Mouse (Mus musculus): ENCODE results near the gene Wt1. TPM values are rescaled to one million over a fixed set of nuclear protein-coding genes. Genes with fewer than 3 reads are reported as not detected.

Wt1 gene
- polyA plus RNA-seq, 1 experiment from 2014 or later, result not detected

DNA sequence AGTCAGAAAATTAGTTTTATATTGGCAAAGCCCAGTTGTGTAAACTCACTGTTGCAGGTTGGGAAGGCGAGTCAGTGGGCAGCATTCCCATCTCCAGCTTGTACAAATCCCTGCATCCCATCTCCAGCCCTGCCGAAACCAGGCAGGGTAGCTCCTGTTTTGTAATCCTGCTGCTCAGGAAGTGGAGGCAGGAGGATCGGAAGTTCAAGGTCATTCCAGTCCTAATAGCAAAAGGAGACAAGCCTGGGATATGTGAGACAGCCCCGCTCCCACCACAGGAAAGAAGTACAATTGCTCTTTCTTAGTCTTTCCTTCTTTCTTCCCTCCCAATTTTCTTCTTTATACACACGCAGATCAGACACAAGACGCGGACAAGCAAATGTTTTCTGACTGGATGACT is 25.8 kb upstream of the Wt1 start:
- peaks cover 6% of the 10 kb centered on the region for H3K4me1 ChIP-seq
- no peaks in the 10 kb centered on the region for H3K9me3 ChIP-seq (replicated peaks)
- no peak overlapping the region for H3K27ac ChIP-seq
- H3K9ac ChIP-seq, result no peak overlapping the region
- H3K4me2 ChIP-seq, result no peak overlapping the region
- no peak overlapping the region for H3K4me3 ChIP-seq
- no peaks in the 10 kb centered on the region for H3K36me3 ChIP-seq (ENCODE audit: poor library complexity, severe bottlenecking)
- ATAC-seq, result no peak
- 54% methylated on average over 7 of the region's 7 CpGs for WGBS
- no peaks in the 10 kb centered on the region for H3K27me3 ChIP-seq

DNA sequence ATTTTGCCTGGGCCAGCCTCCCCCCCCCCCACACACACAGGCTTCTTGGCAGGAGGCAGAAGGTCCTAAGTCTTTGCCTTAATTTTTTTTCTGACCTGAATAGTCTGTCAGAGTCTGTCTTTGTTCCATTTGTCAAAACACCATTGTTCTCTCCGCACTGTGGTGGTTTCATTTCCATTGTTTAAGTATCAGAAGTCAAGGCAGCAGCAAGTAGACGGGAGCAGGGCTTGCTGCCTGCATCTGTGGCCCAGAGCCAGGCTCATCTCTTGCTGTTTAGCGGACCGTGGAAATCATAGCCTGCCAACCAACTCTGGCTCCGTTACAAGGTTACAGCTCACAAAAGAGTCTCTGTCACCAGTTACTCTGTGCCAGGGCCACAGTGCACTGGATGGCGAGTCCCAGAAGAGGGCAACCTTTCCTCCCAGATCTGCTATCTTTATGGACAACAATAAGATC is 17.6 kb upstream of the Wt1 start:
- no peak overlapping the region for H3K9ac ChIP-seq

DNA sequence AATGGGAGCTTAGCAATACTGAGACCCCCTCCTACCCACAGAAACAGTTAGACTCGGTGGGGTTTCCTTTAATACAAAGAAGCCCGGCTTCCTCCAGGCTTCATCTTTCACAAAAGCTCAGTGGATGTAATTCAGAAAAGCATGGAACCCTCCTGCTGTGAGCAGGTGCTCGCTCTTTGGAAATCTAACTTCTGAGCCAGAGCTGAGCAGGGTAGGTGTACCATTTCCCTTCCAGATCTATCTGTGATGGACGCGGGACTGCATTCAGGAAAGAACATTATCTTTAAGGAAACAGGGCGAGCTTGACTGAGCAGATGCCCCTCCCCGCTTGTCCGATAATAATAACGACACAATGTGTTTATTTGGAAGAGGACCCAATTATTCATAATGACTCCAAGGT is 12.3 kb upstream of the Wt1 start:
- Histone ChIP-seq H3K9ac (no peak overlapping the region), H3K27ac (no peak overlapping the region), H3K27me3 (peaks cover 73% of the 10 kb centered on the region), H3K4me1 (no peaks in the 10 kb centered on the region), H3K4me3 (no peak overlapping the region), H3K36me3 (ENCODE audit: poor library complexity, severe bottlenecking) (no peaks in the 10 kb centered on the region), H3K9me3 (replicated peaks) (no peaks in the 10 kb centered on the region), H3K4me2 (no peak overlapping the region)
- no peak for ATAC-seq
- WGBS, result 5% methylated on average over 9 of the region's 9 CpGs

More for the DNA sequence above, 17.6 kb upstream of the Wt1 start:
- Histone ChIP-seq H3K27me3 (peaks cover 32% of the 10 kb centered on the region), H3K27ac (no peak overlapping the region), H3K4me3 (no peak overlapping the region), H3K36me3 (ENCODE audit: poor library complexity, severe bottlenecking) (no peaks in the 10 kb centered on the region), H3K9me3 (replicated peaks) (no peaks in the 10 kb centered on the region), H3K4me1 (peaks cover 6% of the 10 kb centered on the region; the same call in 1 of the 2 replicates), H3K4me2 (peak overlapping the region; percentile 7; the same call in 1 of the 2 replicates)
- WGBS, result 3% methylated on average over 6 of the region's 6 CpGs
- ATAC-seq, result peak; percentile 91

DNA sequence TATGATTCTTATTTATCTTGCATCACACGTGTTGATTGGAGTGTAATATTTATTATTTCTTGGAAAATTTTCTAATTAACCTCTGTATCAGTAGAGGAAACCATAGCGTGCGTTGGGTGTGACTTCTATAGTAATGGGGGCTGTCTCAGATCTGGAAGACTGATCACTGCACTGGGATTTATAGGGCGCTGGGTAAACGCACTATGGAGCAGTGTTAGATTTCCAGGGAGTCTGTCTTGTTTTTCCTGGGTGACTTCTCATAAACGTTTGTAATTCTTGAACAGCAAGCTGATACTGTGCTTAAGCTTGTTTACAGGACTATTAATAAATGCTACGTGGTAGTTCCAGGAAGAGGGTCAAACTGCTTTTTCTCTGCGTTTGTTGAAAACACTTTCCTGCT is 8.7 kb upstream of the Wt1 start:
- H3K9me3 ChIP-seq (replicated peaks), result no peaks in the 10 kb centered on the region
- ATAC-seq, result no peak
- peaks cover 86% of the 10 kb centered on the region for H3K27me3 ChIP-seq
- 0 out of 2 replicates have a peak, but pooled peaks cover under 1% of the 10 kb centered on the region for H3K4me1 ChIP-seq
- H3K4me3 ChIP-seq, result no peak overlapping the region
- H3K36me3 ChIP-seq (ENCODE audit: poor library complexity, severe bottlenecking), result no peaks in the 10 kb centered on the region
- H3K9ac ChIP-seq, result no peak overlapping the region
- no peak overlapping the region for H3K27ac ChIP-seq
- no peak overlapping the region for H3K4me2 ChIP-seq
- 72% methylated on average over 8 of the region's 8 CpGs for whole genome bisulfite sequencing

DNA sequence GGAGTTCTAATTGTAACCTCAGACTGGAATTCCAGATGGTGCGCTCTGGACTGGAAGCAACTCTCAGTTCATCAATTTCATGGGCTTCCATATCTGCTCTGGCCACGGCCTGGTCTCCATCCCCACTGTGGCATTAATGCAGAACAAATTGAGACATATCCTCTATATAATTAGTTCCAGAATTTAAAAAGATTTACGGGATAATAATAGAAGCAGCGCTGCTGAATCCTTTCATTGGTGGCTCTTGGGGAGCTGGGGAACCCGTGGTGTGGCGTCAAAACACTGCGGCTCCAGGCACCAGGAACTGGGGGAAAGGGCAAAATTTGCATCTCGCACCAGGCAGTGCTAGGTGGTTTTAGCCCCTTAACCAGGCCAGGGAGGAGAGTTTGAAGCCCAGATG is 4.1 kb upstream of the Wt1 start:
- ATAC-seq, result no peak
- H3K9me3 ChIP-seq (replicated peaks), result no peaks in the 10 kb centered on the region
- H3K27me3 ChIP-seq, result peaks cover 96% of the 10 kb centered on the region
- H3K4me2 ChIP-seq, result no peak overlapping the region
- H3K36me3 ChIP-seq (ENCODE audit: poor library complexity, severe bottlenecking), result no peaks in the 10 kb centered on the region
- H3K4me1 ChIP-seq, result peaks cover 16% of the 10 kb centered on the region
- H3K27ac ChIP-seq, result no peak overlapping the region
- H3K9ac ChIP-seq, result no peak overlapping the region
- no peak overlapping the region for H3K4me3 ChIP-seq
- 2% methylated on average over 8 of the region's 8 CpGs for WGBS

DNA sequence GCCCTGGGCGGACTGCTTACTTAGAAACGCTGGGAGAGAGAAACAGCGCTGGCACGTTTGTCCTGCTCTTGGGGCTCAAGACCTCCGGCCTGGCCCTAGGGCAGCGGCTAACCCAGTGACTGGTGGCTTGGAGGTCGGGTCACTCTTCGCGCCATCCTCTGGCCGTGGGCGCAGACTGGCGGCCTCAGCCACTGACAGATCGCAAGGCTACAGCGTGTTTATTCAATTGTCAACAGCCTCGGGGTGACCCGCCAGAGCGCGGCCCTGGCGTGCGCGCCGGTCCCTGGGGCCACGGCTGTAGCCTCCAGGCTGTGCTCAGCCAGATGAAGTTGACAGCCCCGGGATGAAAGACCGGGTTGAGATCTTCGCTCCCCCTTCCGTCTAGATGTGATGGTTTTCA is 3.4 kb upstream of the Wt1 start:
- Histone ChIP-seq H3K4me3 (no peak overlapping the region), H3K4me1 (peaks cover 19% of the 10 kb centered on the region), H3K9ac (no peak overlapping the region), H3K4me2 (peak overlapping the region; percentile 18; the same call in 1 of the 2 replicates), H3K27me3 (peaks cover 97% of the 10 kb centered on the region), H3K27ac (no peak overlapping the region), H3K36me3 (ENCODE audit: poor library complexity, severe bottlenecking) (no peaks in the 10 kb centered on the region), H3K9me3 (replicated peaks) (no peaks in the 10 kb centered on the region)
- no peak for ATAC-seq
- whole genome bisulfite sequencing, result under 1% methylated on average over 27 of the region's 27 CpGs

DNA sequence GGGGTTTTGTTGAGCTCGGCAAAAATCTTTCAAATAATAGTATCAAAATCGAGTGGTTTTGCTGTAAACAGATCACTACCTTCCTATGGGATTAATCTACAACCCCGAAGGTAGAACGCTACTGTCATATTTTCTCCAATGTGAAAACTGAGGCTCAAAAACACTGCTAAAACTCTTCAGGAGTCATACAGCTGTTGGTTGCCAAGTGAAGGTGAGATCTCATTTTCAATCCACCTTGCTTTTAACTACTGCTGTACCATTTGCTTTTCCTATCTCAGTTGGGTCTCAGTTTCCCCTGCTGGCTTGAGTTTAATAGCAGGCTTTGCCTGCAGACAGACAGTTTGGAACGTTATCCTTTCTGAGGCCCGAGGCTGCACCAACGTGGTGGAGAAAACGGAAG is 2.9 kb upstream of the Wt1 start:
- Histone ChIP-seq H3K27me3 (peaks cover 98% of the 10 kb centered on the region), H3K36me3 (ENCODE audit: poor library complexity, severe bottlenecking) (no peaks in the 10 kb centered on the region), H3K9me3 (replicated peaks) (no peaks in the 10 kb centered on the region), H3K4me3 (no peak overlapping the region), H3K27ac (no peak overlapping the region), H3K4me2 (no peak overlapping the region), H3K4me1 (peaks cover 19% of the 10 kb centered on the region), H3K9ac (no peak overlapping the region)
- WGBS, result 2% methylated on average over 8 of the region's 8 CpGs
- no peak for ATAC-seq

DNA sequence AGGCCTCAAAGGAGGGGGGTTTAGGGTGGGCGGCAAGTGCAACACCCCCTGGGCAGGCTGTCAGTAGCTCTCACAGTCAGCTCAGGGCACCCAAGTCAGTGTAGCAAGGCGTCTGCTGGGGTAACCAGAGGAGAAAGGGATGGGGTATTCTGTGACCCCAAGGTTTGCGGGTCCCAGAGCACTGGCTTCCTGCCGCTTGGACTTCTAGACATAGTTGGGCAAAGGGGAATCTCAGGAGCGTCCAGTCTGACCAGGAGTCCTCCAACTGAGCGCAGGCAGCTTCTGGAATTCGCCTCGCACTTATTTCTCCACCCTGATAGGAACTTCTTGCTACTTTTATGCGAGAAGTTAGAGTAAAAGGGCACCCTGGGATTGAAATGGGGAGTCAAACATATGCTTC is 2.4 kb upstream of the Wt1 start:
- no peak overlapping the region for H3K4me2 ChIP-seq
- no peak overlapping the region for H3K27ac ChIP-seq
- H3K4me1 ChIP-seq, result peaks cover 19% of the 10 kb centered on the region
- H3K27me3 ChIP-seq, result peaks cover 98% of the 10 kb centered on the region
- ATAC-seq, result no peak
- H3K9ac ChIP-seq, result no peak overlapping the region
- no peaks in the 10 kb centered on the region for H3K9me3 ChIP-seq (replicated peaks)
- no peak overlapping the region for H3K4me3 ChIP-seq
- H3K36me3 ChIP-seq (ENCODE audit: poor library complexity, severe bottlenecking), result no peaks in the 10 kb centered on the region
- 2% methylated on average over 9 of the region's 9 CpGs for WGBS

DNA sequence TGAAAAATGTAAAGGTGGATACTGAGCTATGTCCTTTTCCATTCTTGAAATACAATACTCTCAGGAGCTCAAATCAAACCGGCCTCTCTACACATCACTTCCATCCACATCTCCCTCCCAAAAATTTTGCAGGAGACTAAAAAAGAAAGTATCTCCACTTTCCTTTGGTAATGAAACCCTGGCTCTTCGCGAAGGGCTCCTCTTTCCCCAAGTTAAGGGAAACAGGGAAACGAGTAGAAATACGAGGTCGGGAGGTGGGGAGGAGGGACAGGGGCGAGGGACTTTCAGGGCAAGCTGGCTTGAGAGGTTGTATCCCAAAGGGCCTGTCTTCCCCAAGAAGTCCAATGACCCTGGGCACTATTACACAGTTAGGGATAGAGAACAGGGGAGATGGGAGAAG is 1.9 kb upstream of the Wt1 start:
- WGBS, result under 1% methylated on average over 7 of the region's 7 CpGs
- Histone ChIP-seq H3K9me3 (replicated peaks) (no peaks in the 10 kb centered on the region), H3K9ac (no peak overlapping the region), H3K4me1 (peaks cover 19% of the 10 kb centered on the region), H3K4me2 (no peak overlapping the region), H3K36me3 (ENCODE audit: poor library complexity, severe bottlenecking) (no peaks in the 10 kb centered on the region), H3K27ac (no peak overlapping the region), H3K27me3 (peaks cover 98% of the 10 kb centered on the region), H3K4me3 (no peak overlapping the region)
- no peak for ATAC-seq

DNA sequence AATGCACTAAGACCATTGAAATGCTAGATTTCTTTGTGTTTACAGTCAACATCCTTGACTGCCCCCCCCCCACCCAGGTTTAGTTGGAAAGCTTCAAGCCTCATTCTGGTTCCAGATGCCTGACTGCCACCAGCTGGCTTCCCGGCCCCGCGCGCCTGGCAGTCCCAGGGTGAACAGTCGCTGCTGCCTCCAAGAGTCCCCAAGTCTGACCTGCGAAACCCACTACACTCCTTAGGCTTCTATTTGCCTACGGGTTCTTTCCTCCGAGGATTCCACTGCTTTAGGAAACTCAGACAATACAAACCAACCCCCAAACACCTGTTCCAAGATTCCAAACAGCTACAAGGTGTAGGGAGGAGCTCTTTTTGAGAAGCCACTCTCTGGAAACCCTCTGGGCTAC is 1.1 kb upstream of the Wt1 start:
- Histone ChIP-seq H3K36me3 (ENCODE audit: poor library complexity, severe bottlenecking) (no peaks in the 10 kb centered on the region), H3K27me3 (peaks cover 98% of the 10 kb centered on the region), H3K4me3 (no peak overlapping the region), H3K9ac (no peak overlapping the region), H3K9me3 (replicated peaks) (no peaks in the 10 kb centered on the region), H3K4me2 (no peak overlapping the region), H3K27ac (no peak overlapping the region), H3K4me1 (peaks cover 19% of the 10 kb centered on the region)
- ATAC-seq, result no peak
- WGBS, result under 1% methylated on average over 8 of the region's 8 CpGs

DNA sequence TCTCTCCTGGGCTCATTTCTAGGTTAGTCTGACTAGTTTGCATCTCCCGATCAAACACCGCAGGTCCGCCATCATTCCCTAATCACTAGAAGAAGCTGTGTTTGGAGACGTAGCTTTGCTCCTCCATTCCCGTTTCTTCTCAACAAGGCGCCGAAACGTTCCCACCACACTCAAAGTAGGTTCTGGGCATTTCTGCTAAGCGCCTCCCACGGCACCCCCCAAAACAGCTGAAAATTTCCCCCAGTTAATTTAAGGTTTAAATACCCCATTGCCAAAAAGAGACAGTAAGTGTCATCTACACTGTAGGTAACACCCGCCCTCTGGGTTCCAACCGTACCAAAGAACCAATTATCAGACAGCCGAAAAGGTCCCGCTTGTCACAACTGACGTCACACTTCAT is 688 bp upstream of the Wt1 start:
- Histone ChIP-seq H3K27ac (no peak overlapping the region), H3K36me3 (ENCODE audit: poor library complexity, severe bottlenecking) (no peaks in the 10 kb centered on the region), H3K27me3 (peaks cover 98% of the 10 kb centered on the region), H3K4me1 (peaks cover 21% of the 10 kb centered on the region), H3K4me2 (no peak overlapping the region), H3K4me3 (no peak overlapping the region), H3K9me3 (replicated peaks) (no peaks in the 10 kb centered on the region), H3K9ac (no peak overlapping the region)
- WGBS, result 2% methylated on average over 15 of the region's 15 CpGs
- ATAC-seq, result no peak

DNA sequence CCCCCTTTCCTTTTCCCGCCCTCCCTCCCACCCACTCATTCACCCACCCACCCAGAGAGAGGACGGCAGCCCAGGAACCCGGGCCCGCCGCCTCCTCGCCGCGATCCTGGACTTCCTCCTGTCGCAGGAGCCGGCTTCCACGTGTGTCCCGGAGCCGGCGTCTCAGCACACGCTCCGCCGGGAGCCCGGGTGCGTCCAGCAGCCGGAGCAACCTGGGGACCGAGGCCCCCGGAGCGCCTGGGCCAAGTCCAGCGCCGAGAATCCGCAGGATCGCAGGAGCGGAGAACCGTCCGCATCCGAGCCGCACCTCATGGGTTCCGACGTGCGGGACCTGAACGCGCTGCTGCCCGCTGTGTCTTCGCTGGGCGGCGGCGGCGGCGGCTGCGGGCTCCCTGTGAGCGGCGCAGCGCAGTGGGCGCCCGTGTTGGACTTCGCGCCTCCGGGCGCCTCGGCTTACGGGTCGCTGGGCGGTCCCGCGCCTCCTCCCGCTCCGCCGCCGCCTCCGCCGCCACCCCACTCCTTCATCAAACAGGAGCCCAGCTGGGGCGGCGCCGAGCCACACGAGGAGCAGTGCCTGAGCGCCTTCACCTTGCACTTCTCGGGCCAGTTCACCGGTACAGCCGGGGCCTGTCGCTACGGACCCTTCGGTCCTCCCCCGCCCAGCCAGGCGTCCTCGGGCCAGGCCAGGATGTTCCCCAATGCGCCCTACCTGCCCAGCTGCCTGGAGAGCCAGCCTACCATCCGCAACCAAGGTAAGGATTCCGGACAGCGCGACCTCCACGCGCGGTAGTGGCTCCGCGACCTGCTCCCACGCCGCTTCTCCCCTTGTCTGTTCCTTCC is 582 bp downstream of the Wt1 start:
- peak overlapping the region; percentile 53 for H3K4me2 ChIP-seq
- H3K9ac ChIP-seq, result peak overlapping the region; percentile 21; the same call in 1 of the 2 replicates
- no peak overlapping the region for H3K27ac ChIP-seq
- WGBS, result under 1% methylated on average over 86 of the region's 92 CpGs
- H3K9me3 ChIP-seq (replicated peaks), result no peaks in the 10 kb centered on the region
- peak; percentile 29 for ATAC-seq
- H3K27me3 ChIP-seq, result peaks cover 98% of the 10 kb centered on the region
- H3K4me3 ChIP-seq, result peak overlapping the region; percentile 30
- no peaks in the 10 kb centered on the region for H3K36me3 ChIP-seq (ENCODE audit: poor library complexity, severe bottlenecking)
- peaks cover 23% of the 10 kb centered on the region for H3K4me1 ChIP-seq

Measured in forebrain, embryonic 13.5 days (tissue).